Mouse (Mus musculus) adrenal gland, postnatal 36 days (tissue): ENCODE data around the gene Neurl1b. TPM values are rescaled to one million over a fixed set of nuclear protein-coding genes. Genes with fewer than 3 reads are reported as not detected.

Experiments used
- DNase-seq, 2 experiments: peaks; one replicate each; pipeline ENCODE4 v3.0.0; 2021; ENCODE audit warnings: mixed read lengths in 1 of 2
- total RNA-seq, 2 experiments: library from RNA; stranded (reverse); gene quantifications; 2 replicates each; pipeline ENCODE4 v1.2.3; 2021

The Neurl1b gene
- total RNA-seq, 2 experiments from 2014 or later: 43.0 to 57.4 TPM

DNA sequence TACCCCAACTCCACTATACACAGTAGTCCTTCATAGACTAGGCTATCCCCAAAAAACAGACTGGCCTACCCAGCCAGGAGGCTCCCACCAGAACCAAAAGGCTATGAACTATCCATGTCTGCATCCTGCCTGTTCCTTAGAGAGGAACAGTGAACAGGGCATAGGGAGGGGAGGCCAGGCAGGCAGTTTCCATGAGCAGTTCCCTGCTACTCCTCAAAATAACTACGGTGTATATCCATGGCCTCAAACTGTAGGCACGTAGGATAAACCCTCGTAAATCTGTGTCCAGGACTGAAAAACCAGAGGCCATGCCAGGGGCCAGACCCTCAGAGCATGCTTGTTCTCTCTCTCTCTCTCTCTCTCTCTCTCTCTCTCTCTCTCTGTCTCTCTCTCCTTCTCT is 17.9 kb upstream of the Neurl1b start:
- no peak for DNase-seq

DNA sequence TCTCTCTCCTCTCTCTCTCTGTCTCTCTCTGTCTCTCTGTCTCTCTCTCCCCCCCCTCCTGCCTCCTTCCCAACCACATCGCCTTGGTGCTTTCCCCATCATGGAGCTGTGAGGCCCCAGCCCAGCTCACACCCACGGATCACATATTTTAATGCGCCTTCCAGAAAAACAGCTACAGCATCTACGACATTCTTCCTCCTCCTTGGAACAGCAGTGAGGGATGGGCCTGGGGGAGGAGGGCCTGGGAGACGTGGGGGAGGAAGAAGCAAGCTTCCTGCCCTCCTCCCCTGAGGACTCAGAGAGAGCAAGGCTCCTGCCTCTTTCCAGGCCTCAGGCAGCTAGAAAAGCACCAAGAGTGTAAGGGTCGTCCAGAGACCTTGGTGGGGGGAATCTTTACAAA is 17.3 kb upstream of the Neurl1b start:
- DNase-seq: peak; percentile 19 to 56

DNA sequence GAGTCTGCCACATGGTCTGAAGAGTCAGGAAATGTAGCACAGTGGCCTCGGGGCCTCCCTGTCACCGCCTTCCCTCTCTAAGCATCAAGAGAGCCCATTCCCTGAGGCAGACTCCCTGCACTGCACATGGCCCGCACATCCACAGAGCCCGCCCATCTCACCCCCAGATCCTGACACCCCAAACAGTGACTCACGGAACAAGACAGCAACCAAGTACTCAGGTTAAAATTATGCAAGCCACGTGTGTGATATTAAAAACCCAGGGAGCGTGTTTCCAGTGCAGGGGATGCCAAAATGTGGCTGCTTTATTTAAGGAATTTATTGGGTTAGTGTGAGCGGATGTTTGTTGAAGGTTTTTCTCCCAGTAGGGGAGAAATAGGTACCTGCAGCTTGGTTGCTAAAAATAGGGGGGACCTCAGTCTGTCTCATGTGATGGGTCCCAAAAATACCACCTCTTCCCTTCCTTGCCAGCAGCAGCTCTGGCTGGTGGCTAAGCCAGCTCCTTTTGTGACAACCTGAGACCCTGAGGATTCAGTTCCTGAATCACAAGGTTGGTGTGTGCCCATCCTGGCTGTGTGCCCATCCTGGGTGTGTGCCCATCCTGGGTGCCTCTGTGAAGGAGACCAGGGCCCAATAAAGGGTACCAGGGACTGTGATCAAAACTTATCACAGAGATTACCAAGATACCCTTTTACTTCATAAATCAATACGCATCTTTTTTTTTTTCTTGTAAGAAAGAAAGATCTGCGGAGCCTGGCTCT is 9.1 kb upstream of the Neurl1b start:
- DNase-seq: no peak

DNA sequence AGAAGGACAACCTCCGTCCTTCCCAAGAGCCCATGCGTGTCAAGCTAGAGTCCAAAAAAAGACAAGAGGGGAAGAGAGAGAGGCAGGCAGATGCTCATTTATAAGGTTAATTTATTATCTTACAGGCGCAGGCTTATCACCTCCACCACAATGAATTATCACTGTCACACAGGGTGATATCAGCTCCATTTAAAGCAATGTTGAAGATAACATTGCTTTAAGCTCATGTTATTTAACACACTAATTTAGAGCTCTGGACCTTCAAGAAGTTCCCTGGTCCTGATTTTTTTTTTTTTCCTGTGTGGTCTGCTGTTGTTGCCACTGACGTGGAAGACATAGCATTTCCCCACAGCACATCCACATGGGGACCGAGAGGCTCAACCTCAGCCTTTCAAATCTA is 1.7 kb upstream of the Neurl1b start:
- DNase-seq: no peak

DNA sequence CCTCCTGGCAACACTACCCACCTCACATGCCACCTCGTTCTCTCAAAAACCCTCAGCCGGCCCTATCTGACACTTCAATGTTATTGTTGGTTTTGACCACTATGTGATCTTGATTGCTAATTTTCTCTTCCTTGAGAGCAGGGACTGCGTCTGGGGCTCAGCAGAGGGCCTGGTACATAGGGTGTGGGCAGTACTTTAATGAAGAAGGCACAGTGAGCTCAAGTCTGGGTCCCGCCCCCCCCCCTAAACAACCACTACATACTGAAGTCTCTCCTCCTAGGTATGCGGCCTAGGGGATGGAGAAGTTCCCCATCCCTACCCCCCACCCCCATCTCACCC is 476 bp upstream of the Neurl1b start:
- DNase-seq: no peak

DNA sequence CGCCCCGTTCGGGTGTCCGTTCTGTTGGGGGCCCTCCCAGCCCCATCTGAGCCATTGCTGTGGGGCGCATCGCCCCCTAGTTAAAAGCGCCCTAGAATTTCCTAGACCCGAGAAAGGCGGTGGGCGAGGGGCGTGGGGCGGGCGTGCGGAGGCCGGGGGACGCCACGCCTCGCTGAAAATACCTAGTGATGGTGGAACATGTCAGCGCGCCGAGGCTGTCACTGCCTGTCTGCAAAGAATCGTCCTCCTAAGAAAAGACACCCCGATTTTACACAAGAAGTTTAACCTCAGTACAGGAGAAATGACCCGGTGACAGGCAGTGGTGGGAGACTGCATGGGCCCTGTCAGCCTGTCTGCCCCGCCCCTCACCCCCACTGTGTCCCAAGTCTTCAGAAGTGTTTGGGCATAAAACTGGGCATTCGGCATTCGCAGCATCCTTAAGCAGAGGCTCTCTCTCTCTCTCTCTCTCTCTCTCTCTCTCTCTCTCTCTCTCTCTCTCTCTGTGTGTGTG is 781 bp downstream of the Neurl1b start:
- DNase-seq: peak in 1 of 2 experiments; percentile 59

DNA sequence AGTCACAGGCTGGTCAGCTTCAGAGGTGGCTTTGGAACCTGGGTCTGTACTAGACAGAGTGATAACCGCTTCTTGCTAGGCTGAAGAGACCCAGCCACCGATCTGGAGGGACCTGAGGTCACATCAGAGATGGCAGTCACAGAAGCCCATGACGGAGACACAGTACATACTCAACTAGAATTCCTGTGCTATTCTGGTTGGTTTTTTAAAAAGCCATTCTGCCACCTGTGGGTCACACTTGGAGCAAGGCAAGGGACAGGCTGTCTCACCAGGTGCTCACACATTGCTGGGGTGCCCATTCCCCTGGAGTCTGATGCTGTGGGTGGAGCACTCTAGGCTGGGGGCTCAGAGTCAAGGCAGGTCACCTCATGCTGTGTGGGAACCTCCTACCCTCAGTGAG is 1.5 kb downstream of the Neurl1b start:
- no peak for DNase-seq

DNA sequence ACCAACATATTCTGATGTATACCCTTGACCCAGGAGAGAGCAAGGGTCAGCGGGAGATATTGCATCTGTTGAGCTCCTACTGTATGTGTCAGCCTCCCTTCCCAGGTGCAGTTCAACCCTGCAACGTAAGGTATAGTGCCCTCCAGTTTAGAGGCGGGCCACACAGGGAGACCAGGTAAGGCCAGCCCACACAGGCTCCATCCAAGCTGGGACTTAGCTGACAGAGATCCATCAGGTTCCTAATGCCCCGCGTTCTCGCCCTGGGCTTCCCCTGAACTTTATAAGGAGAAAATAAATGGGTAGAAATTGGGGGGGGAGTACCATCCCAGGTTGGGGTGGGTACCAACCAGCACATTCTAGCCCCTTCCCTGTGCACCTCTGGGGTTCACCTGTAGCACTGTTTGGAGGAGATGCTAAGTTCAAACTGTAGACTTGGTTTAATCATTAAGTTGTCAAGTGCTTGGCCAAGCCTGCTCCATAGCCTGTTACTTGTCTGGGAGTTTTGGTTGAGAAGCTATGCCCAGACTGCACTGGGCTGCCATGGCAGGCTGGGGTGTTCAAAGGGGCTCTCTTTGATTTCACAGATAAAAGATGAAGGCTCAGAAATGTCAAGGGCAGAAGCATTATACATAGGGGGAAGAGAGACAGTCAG is 3.3 kb downstream of the Neurl1b start:
- no peak for DNase-seq

DNA sequence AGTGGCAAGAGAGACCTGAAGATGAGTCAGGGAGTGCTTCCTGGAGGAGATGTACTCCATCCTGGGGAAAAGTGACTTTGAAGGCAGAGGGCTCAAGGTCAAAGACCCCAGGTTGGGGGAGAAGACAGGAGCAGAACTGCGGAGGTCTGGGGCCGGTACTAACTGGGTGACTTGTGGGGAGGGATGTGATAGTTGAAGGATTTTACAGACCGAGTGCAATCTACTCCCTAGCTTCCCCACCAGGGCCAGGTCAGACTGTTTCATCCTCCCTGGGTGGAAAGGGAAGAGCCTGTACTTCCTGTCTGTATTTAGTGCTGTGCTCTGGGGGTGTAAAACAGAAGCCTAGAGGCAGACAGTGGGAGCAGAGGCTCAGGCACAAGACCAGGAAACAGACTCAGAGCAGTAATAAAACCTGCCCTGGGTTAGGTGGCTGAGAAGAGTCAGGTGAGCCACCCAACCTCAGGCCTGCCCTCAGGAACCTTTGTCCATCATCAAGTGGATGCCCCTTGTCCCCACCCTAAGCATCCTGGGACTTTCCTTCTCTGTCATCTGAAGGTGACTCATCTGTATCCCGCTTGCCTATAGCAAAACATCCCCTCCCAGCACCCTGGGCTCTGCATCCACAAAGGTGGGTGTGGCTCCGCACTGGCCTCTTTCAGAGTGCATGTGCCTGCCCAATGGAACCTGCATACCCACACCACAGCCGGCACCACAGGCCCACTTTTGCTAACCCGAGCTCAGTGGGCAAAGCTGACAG is 6.0 kb downstream of the Neurl1b start:
- DNase-seq: no peak

DNA sequence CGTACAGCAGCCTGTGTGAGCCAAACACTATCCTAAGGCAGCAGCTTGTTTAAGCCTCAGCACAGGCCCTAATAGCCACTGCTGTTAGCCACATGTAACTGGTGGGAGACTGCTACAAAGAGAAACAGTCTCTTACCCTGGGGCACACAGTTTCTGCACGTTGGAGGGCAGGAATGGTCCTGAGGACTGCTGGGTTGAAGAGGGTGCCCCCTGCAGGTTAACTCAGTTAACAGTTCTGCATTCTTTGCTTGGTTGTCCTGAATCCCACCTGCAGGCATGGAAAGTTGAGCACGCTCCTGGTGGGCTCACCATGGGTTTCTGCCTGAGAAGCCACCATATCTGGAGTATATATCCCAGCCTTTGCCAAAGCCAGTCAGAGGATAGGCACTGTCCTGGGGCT is 6.9 kb downstream of the Neurl1b start:
- peak in 1 of 2 experiments; percentile 64 for DNase-seq

DNA sequence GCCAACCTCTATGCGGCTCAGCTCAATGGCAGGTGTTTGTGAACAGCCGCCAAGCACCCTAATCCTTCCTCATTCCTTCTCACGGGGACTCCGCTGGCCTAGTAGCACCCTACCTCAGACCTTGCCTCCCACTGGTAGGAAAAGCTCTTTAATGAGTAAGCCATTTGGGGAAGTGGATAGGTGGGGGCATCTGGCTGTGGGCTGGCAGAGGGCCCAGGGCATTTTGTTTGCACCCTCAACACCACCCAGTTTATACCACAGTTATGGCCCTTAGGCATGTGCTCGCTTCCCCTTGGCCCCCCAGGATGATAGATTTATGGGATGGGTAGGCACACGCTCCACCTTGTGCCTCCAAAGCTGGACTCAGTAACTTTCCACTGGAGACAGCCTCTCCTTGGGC is 7.8 kb downstream of the Neurl1b start:
- DNase-seq: peak; percentile 75 to 83

DNA sequence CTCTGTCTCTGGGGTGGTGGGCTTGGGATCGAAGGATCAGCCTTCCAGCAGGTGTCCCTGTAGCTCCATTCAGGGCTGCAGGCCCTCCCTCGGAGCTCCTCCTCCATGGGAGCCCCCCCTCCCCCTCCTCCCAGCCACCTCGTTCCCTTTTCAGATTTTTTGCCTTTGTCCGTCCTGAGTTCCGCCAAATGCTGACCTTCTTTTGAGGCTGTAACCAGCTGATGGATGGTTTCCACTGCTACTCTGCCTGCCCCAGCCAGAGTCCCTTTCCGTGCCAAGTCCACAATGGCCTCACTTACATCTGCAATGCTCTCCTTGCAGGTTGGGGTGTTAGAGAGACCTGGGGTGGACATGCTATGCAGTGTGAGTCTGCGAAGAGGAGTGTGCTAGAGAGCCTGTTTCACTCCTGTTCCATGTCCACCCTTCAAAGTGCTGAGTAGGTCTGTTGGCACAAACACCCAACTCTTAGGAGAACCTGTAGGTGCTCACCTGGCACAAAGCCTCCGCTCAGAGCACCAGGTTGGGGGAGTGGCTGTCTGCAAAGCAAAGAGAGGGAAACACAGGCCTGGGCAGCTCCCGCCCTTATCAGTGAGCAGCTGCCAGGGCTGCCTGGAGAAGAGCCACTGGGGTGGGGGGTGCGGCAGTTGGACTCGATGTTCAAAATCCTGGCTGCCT is 9.5 kb downstream of the Neurl1b start:
- DNase-seq: peak; percentile 59 to 81

DNA sequence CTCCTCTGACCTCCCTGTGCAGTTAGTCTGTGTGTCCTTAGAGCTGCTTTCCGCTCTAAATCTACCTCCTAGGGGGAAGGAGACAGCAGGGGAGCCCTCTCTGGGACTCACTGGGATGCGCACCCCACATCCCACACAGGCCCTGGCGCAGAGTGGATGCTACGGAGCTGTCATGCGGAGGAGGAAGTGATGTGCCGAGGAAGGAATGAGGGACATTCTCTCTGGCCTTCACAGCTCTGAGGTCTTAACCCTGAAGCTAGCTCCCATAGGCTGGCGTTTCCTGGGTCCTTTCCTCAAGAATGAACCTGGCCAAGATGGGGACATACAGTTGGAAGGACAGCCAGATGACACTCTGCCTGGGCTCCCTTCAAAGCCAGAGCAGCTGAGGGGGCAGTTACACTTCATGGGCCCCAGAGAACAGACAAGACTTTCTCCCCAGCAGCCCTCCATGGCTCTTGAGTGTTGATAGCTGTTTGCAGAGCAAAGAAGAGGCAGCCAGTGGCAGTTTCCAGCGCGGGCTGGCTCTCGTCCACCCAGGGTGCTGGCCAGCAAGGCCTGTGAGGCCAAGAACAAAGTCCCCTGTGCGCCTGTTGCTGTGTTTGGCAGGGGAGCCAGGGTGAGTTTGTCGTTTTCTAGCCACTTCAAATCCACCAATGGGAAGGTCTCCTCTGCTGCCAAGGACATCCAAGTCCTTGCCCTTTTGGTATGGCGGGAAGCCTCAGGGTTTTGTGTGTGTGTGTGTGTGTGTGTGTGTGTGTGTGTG is 10.5 kb downstream of the Neurl1b start:
- DNase-seq: peak; percentile 87 to 89

DNA sequence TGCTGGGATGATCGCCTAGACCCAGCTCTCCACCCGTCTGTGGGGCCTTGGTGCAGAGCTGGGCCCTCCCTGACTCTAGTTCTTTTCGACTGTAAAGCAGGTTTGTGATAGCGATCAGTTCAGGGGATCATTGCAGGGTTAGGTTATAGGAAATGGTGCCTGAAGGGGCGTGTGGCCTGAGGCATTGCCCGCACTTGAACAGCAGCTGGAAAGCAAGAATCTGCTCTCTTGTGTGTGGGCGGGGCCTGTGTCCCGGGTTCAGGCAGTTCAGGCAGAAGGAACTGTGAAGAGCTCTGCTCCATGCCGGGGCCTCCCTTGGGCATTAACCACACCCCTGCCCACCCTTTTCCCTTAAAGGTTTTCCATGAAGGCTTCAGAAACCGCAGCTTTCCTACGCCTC is 18.7 kb downstream of the Neurl1b start:
- DNase-seq: no peak

DNA sequence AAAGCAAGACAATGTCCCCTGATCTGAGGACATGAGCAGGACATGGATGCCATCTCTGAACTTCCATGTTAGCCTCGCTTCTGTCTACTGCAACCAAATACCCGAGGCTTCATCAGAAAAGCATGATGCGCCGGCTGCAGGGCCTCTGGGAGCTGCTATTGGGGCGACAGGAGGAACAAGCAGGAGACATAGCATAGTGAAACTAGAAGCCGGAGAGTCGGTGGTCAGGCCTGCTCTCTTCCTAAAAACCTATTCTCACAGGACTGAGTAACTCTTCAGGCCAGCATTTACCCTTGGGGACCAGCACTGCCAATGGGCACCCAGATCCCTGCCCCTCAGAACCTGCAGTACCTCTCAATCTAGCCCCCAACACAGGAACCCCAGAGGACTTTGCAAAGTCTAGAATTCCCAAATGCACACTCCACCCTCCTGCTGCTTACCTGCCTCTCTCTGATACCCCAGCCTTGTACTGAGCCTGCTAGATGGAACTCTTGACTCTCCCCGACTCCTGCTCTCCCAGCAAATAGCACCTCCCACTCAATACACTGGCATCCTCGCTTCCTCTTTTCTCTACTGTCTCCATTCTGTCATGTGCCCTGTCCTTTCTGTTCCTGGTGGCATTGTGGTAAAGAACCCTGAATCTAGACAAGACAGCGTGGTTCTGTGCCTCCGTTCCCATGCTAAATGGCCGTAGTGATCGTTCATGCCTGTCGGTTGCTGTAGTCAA is 22.6 kb downstream of the Neurl1b start:
- DNase-seq: no peak

DNA sequence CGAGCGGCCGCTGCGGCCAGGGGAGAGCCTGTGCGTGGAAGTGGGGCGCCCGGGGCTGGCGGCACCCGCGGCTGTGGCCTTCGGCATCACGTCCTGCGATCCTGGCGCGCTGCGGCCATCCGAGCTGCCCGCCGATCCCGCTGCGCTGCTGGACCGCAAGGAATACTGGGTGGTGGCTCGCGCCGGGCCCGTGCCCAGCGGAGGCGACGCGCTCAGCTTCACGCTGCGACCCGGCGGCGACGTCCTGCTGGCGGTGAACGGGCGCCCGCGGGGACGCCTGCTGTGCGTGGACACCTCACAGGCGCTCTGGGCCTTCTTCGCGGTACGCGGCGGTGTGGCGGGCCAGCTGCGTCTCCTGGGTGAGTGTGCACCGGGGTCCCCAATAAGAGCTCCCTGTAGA is 24.4 kb downstream of the Neurl1b start:
- DNase-seq: no peak

DNA sequence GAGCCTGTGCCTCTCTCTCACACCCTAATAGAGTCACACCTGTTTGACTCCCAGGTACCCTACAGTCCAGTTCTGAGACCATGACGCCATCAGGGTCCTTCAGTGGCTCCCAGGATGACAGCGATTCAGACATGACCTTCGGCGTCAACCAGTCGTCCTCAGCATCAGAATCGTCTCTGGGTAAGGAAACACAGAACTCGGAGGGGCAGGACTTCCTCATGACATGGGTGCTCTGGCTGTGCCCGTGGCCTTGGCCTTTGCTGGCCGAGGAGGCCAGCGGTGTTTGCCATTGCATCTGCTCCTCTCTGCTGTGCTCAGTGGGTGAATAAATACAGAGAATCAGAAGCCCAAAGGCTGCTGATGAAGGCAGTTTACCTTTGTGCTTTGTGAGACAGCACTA is 26.4 kb downstream of the Neurl1b start:
- peak; percentile 51 to 58 for DNase-seq

DNA sequence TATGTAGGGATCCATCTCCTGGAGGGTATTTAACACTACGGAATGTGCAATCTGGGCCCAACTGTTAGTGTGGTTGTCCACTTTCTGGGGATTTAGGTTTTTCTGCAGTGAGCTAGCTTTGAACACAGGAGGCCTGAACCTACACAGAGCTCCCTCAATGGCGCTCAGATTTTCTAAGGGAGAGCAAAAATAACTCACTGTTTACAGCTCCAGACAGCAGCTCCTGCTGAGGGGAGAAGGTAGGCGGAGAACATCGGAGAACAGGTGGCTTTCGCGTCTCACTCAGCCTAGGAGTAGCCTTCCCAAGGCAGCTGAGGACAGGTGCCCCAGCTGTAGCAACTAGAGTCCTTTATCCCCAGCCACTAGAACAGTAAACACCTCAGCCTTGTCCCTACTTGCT is 27.6 kb downstream of the Neurl1b start:
- DNase-seq: no peak

DNA sequence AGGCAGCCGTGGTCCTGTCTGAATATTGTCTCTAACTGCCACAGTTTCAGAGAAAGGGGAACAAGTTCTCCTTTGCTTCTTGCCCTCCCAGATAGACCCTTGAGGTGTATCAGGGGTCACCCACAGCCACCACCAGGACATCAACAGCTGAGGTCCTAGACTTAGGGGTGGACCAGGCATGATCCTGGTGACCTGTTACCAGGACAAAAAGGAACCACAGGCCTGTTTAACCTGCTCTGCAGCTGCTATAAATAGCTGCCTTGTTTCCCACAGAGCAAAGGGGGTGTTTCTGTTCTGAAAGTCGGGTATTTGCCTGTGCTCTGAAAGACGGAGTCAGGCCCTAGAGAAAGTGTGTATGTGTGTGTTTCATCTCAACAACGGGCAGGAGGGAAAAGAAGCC is 29.2 kb downstream of the Neurl1b start:
- no peak for DNase-seq

DNA sequence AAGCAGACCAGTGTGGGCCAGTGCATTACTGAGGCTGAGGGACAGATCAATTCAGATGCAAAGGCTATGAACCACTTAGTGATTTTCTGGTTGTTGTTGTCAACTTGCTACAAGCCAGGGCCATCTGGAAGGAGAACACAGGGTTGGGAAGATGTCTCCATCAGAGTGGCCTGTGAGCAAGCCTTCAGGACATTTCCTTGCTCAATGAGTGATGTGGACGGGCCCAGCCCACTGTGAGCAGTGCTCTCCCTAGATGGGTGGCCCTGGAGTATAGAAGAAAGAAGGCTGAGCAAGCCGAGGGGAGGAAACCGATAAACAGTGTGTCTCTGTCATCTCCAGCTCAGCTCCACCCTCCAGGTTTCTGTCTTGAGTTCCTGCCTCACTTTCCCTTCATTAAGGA is 34.8 kb downstream of the Neurl1b start:
- DNase-seq: no peak
